Mouse (Mus musculus) cerebellum, adult 2 months (tissue): Measurements from ENCODE around the gene Ccrl2.

Experiments used
- CTCF ChIP-seq: fragments of 200-500 bp; IDR thresholded peaks from 2 replicates; pipeline ENCODE4 v1.5.1; 2011; ENCODE audit warnings: low read depth, mild to moderate bottlenecking, control low read depth, low read length, moderate library complexity, borderline replicate concordance; ENCODE audit not compliant: insufficient read depth
- POLR2A ChIP-seq: fragments of 200-500 bp; IDR thresholded peaks from 2 replicates; pipeline ENCODE4 v1.6.1; 2011; ENCODE audit warnings: low read length, control low read depth, borderline replicate concordance; ENCODE audit not compliant: insufficient read depth

GRCm38 (mm10) chr9:111086995-111087606 is 29.8 kb upstream of the Ccrl2 start:
- TF ChIP-seq POLR2A (no peak), CTCF (no peak)
